Mouse (Mus musculus) intestine, postnatal 0 days (tissue): ENCODE measurements around the gene Trim25. TPM values are rescaled to one million over a fixed set of nuclear protein-coding genes. Genes with fewer than 3 reads are reported as not detected.
"Not testable (repeated sequence)": the region's sequence is repeated elsewhere in the genome, so short reads cannot be mapped to it uniquely, and the experiment has no call there.

Experiments
- ATAC-seq: fragments of 200-750 bp; cut with Nextera tagmentation; 2 replicates; pipeline ENCODE4 v1.8.0; 2017; ENCODE audit warnings: mild to moderate bottlenecking, moderate TSS enrichment, moderate library complexity
- H3K27ac ChIP-seq: fragments of 300-500 bp; sonication (generic); 2 replicates; pipeline ENCODE4 v1.5.1; 2014; ENCODE audit warnings: mild to moderate bottlenecking, low read depth, low read length, moderate library complexity
- H3K27me3 ChIP-seq: fragments of 300-500 bp; sonication (generic); replicated peaks from 2 replicates; pipeline ENCODE4 v1.6.1; 2014; ENCODE audit warnings: low read length, mixed read lengths; ENCODE audit not compliant: control insufficient read depth, insufficient read depth
- H3K36me3 ChIP-seq: fragments of 300-500 bp; sonication (generic); 2 replicates; pipeline ENCODE4 v1.6.1; 2014; ENCODE audit warnings: mild to moderate bottlenecking, moderate library complexity; ENCODE audit not compliant: control insufficient read depth, insufficient read depth
- H3K4me1 ChIP-seq: fragments of 300-500 bp; sonication (generic); replicated peaks from 2 replicates; pipeline ENCODE4 v1.6.1; 2014; ENCODE audit warnings: antibody characterized with exemption, low read length, mixed read lengths; ENCODE audit not compliant: control insufficient read depth, insufficient read depth
- H3K4me2 ChIP-seq: fragments of 300-500 bp; sonication (generic); replicated peaks from 2 replicates; pipeline ENCODE4 v1.6.1; 2014; ENCODE audit warnings: low read depth, mild to moderate bottlenecking, moderate library complexity
- H3K4me3 ChIP-seq: fragments of 300-500 bp; sonication (generic); 2 replicates; pipeline ENCODE4 v1.5.1; 2014; ENCODE audit warnings: low read depth, low read length
- H3K9ac ChIP-seq: fragments of 300-500 bp; sonication (generic); 2 replicates; pipeline ENCODE4 v1.6.1; 2014; ENCODE audit warnings: mild to moderate bottlenecking, low read depth, low read length
- H3K9me3 ChIP-seq: fragments of 300-500 bp; sonication (generic); 2 replicates; pipeline ENCODE4 v1.6.1; 2016; ENCODE audit warnings: mixed run types; ENCODE audit not compliant: control insufficient read depth
- CTCF ChIP-seq: sonication (generic); IDR thresholded peaks from 2 replicates; pipeline ENCODE4 v1.5.1; 2016; ENCODE audit warnings: low read depth, mild to moderate bottlenecking, control low read depth, antibody characterized with exemption, moderate library complexity
- WGBS: fragments of 180-500 bp; shearing (Covaris S2); extraction: QIAGEN DNeasy Blood & Tissue Kit; methylation state at CpG from one replicate; pipeline ENCODE4 v1.1.7; 2014; 5-methylcytosine and 5-hydroxymethylcytosine counted together
- polyA plus RNA-seq: library from polyadenylated mRNA; unstranded; fragments of >200 nt; fragmentation: Nextera tagmentation; extraction: Ambion mirVana; gene quantifications from 2 replicates; pipeline ENCODE4 v1.2.1, GENCODE M21; 2015

Trim25 gene
- polyA plus RNA-seq, 1 experiment from 2014 or later, result 24.2 TPM

GRCm38 (mm10) chr11:89031189-89031588 is 32.0 kb downstream of the Trim25 start:
- Histone ChIP-seq H3K27ac (no peak overlapping the region), H3K9me3 (no peaks in the 10 kb centered on the region), H3K4me1 (0 out of 2 replicates have a peak, but pooled peaks cover 4% of the 10 kb centered on the region), H3K4me2 (no peak overlapping the region), H3K4me3 (no peak overlapping the region), H3K27me3 (no peaks in the 10 kb centered on the region), H3K36me3 (no peaks in the 10 kb centered on the region), H3K9ac (no peak overlapping the region)
- WGBS, result 59% methylated on average over 1 of the region's 1 CpGs
- 0 out of 2 replicates have a peak, but pooled peaks have one; percentile 28 for ATAC-seq
- TF ChIP-seq CTCF, result no peak

GRCm38 (mm10) chr11:89034592-89034991 is 35.4 kb downstream of the Trim25 start:
- no peak overlapping the region for H3K27ac ChIP-seq
- H3K36me3 ChIP-seq, result no peaks in the 10 kb centered on the region
- no peaks in the 10 kb centered on the region for H3K9me3 ChIP-seq
- peak; percentile 51 for TF ChIP-seq CTCF
- no peaks in the 10 kb centered on the region for H3K27me3 ChIP-seq
- no peak overlapping the region for H3K4me3 ChIP-seq
- H3K9ac ChIP-seq, result no peak overlapping the region
- no peak for ATAC-seq
- H3K4me1 ChIP-seq, result no peaks in the 10 kb centered on the region
- H3K4me2 ChIP-seq, result no peak overlapping the region

GRCm38 (mm10) chr11:89035552-89035951 is 36.4 kb downstream of the Trim25 start:
- H3K9ac ChIP-seq, result no peak overlapping the region
- 82% methylated on average over 3 of the region's 3 CpGs for WGBS
- TF ChIP-seq CTCF, result no peak
- H3K4me3 ChIP-seq, result no peak overlapping the region
- no peak overlapping the region for H3K27ac ChIP-seq
- H3K9me3 ChIP-seq, result no peaks in the 10 kb centered on the region
- ATAC-seq, result no peak
- H3K4me1 ChIP-seq, result no peaks in the 10 kb centered on the region
- no peak overlapping the region for H3K4me2 ChIP-seq
- H3K27me3 ChIP-seq, result no peaks in the 10 kb centered on the region
- peaks cover 8% of the 10 kb centered on the region for H3K36me3 ChIP-seq

- Histone ChIP-seq H3K9ac (no peak overlapping the region), H3K4me2 (no peak overlapping the region), H3K27ac (no peak overlapping the region), H3K27me3 (no peaks in the 10 kb centered on the region), H3K9me3 (no peaks in the 10 kb centered on the region), H3K36me3 (peaks cover 14% of the 10 kb centered on the region), H3K4me1 (no peaks in the 10 kb centered on the region), H3K4me3 (no peak overlapping the region)
- TF ChIP-seq CTCF, result no peak
- whole genome bisulfite sequencing, result 87% methylated on average over 6 of the region's 6 CpGs
- ATAC-seq, result no peak
Observed at GRCm38 (mm10) chr11:89038496-89038895, 39.3 kb downstream of the Trim25 start.

- H3K27me3 ChIP-seq, result no peaks in the 10 kb centered on the region
- H3K9ac ChIP-seq, result no peak overlapping the region
- H3K36me3 ChIP-seq, result peaks cover 16% of the 10 kb centered on the region
- ATAC-seq, result 0 out of 2 replicates have a peak, but pooled peaks have one; percentile 31
- WGBS, result 19% methylated on average over 3 of the region's 3 CpGs
- H3K9me3 ChIP-seq, result no peaks in the 10 kb centered on the region
- no peak overlapping the region for H3K4me3 ChIP-seq
- no peak overlapping the region for H3K27ac ChIP-seq
- no peaks in the 10 kb centered on the region for H3K4me1 ChIP-seq
- H3K4me2 ChIP-seq, result no peak overlapping the region
- peak; percentile 95 for TF ChIP-seq CTCF
Observed at GRCm38 (mm10) chr11:89039325-89039724, 40.1 kb downstream of the Trim25 start.

- H3K27ac ChIP-seq, H3K4me3 ChIP-seq, ATAC-seq, H3K27me3 ChIP-seq, H3K9me3 ChIP-seq, H3K4me1 ChIP-seq, H3K4me2 ChIP-seq, H3K9ac ChIP-seq: not testable (repeated sequence)
- peaks cover 27% of the 10 kb centered on the region for H3K36me3 ChIP-seq
- WGBS, result 91% methylated on average over 6 of the region's 7 CpGs
Observed at GRCm38 (mm10) chr11:89041073-89041472, 41.9 kb downstream of the Trim25 start.

- H3K27ac ChIP-seq, result no peak overlapping the region
- WGBS, result 93% methylated on average over 7 of the region's 7 CpGs
- no peak for ATAC-seq
- H3K4me3 ChIP-seq, result no peak overlapping the region
- no peaks in the 10 kb centered on the region for H3K27me3 ChIP-seq
- peaks cover 33% of the 10 kb centered on the region for H3K36me3 ChIP-seq
- no peak overlapping the region for H3K4me2 ChIP-seq
- no peaks in the 10 kb centered on the region for H3K9me3 ChIP-seq
- no peak overlapping the region for H3K9ac ChIP-seq
- no peak for TF ChIP-seq CTCF
- no peaks in the 10 kb centered on the region for H3K4me1 ChIP-seq
Observed at GRCm38 (mm10) chr11:89043046-89043445, 43.9 kb downstream of the Trim25 start.

GRCm38 (mm10) chr11:89045501-89045900 is 46.3 kb downstream of the Trim25 start:
- H3K9ac ChIP-seq, H3K9me3 ChIP-seq, H3K4me2 ChIP-seq, ATAC-seq, H3K4me1 ChIP-seq, H3K27ac ChIP-seq, H3K4me3 ChIP-seq, H3K27me3 ChIP-seq: not testable (repeated sequence)
- peaks cover 33% of the 10 kb centered on the region for H3K36me3 ChIP-seq
- 100% methylated on average over 3 of the region's 3 CpGs for WGBS
